Mouse (Mus musculus): Measurements from ENCODE around the gene Zfp981.
A peak's percentile ranks its signal among the peaks of the same experiment; 100 is the strongest.
"Not testable (repeated sequence)": the region's sequence is repeated elsewhere in the genome, so short reads cannot be mapped to it uniquely, and the experiment has no call there.

Zfp981 gene

DNA sequence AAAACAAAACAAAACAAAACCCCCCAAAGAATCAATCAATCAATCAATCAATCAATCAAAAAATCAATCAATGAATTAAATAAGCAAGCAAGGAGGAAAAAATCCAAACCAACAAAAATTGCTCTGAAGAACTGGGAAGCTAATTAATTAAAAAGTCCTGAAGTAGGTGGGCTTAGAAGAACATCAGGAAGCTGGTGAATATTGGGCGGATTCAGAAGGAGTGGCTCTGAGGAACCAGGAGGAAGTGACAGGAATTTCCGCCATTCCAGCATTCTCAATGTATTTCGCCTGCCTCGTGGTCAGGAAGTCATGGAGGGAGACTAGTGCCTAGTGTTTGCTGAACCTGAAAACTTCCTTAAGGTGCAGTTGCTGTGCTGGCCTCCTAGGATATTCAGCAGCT is at the start of gene Zfp981:
Zfp981 (plus strand) TSS at position 301 of the 400 bp plus-strand sequence.
- DNase-seq (ENCODE audit: low read depth, low spot score): not testable (repeated sequence)

DNA sequence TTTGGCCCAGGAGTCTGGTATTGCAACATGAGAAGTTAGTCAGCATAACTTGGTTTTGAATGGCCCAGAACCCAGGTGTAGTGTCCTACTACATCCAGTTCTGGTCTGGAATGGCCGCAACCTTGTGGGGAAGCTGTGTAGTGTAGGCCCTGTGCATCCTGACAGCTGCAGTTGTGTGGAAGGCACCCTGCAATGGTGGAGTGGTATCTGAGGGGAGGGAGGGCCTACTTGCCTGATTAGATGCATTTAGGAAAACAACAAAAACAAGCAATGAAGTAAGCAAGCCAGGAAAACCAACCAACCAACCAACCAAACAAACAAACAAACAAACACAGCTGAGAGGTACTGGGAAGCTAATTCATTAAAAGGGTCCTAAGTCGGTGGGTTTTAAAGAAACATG is 49.3 kb upstream of the Zfp981 start:
- DNase-seq (ENCODE audit: low read depth, low spot score): peak; percentile 28

DNA sequence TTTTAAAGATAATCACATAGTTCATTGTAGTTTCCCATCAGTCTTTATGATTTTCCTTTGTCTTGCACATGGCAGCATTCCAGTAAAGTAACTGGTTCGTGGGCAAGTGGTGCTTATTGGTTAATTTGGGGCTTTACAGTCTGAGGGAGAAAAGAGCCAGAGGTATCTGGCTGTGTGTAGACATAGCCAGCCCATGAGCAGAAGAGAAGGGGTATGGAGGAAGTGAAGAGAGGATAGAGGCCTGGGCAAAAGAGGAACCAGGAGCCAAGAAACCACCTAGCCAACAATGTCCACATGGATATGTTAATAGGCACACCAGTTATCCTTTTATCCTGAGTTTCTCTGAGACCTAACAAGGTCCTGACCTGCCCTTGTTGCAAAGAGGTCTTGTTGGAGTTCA is 47.7 kb upstream of the Zfp981 start:
- DNase-seq (ENCODE audit: low read depth, low spot score): peak; percentile 38

DNA sequence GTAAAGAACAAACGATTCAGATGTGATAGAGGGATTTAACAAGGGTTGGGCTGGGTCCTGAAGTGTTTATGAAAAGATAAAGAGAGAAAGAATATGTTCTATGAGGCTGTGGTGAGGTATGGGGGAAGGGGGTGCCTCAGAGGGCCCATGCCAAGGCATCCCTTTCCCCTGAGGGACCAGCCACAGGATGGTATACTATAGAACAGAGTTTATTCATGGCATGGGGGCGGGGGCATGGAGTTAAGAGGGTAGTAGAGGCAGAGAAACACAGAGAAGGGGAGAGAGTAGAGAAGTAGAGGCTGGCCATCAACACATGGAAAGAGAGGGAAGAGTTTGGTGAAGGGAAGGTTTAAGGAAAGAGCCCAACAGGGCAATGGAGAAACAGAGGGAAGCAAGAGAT is 46.9 kb upstream of the Zfp981 start:
- no peak for DNase-seq (ENCODE audit: low read depth, low spot score)

DNA sequence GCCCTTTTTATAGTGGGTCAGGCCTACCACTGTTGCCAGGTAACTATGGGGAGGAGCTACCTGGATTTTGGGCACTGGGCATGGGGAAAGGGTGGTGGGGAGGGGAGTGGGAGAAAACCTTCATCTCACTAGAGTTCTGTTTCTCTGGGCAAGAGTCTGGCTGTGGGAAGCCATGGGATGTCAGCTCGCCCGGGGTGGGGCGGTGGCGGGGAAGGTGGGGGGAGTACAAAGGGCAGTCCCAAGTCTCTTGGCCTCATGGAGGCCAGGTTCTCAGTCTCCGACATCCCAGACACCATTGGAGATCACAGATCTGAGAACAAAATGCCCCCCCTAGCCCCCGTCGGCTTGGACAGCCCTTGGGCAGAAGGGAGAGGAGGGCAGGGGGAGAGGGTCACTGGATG is 46.5 kb upstream of the Zfp981 start:
- peak; percentile 44 for DNase-seq (ENCODE audit: low read depth, low spot score)

DNA sequence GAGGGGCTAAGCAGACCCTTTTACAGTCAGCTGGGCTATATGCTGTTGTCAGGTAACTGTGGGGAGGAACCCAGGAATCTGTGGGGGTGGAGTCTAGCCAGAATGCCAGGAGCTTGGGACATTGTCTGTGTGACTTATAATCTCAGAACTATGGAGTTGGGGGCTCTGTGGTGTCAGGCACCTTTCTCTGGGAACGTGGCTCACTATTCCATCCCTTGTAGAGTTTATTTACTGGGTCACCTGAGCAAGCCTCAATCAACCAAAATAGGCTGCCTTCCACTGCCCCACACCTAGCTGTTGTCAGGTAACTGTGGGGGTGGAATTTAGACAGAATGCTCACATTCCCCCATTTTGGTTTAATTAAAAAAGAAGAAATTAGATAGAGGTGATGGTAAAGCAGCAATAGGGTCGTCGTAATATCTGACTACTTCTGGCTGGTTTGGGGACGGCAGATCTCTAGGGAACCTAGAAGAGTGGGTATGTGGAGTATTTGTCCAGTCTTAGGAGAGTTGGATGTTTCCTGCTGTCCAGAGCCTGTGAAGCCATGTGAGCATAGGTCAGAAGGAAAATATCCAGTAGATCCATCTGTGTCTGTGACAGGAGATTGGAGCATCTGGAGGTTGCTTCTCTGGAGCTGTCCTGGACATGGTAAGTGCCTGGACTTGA is 45.6 kb upstream of the Zfp981 start:
- DNase-seq (ENCODE audit: low read depth, low spot score): peak; percentile 30

DNA sequence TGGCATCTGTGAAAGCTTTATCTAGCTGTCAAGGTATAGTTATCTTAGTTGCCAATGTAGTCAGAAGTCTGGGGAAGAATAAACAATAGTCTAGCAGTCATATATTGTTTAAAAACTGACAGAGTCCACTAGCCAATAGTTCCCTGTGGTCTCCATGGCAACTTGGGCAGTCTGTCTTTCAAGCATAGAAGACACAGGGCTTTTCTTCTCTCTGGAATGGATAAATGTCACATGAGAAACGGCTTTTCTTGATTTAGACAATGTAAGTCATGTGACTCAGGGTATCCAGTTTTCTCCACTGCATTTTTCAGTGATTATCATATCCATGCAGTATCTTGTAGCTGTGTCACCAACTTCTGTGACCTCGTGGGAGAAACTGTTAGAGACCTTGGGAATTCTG is 44.7 kb upstream of the Zfp981 start:
- peak; percentile 26 for DNase-seq (ENCODE audit: low read depth, low spot score)

DNA sequence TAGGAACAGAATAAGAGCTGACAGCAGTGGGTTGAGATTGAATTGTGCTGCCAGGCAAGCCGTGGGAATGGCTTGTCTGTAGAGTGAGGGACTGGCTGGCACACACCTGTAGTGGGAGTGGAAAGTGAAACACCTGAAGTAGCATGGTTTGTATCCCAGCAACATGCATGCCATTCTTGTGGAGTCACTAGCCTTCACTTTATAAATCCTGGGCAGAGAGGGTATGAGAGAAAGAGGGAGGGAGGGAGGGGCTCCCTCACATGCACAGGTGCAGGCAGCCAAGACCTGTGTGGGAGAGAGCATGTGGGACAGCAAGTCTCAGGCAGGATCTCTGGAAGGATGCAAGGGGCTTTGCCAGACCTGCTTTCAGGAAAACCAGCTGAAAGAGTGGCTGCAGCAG is 44.1 kb upstream of the Zfp981 start:
- peak; percentile 49 for DNase-seq (ENCODE audit: low read depth, low spot score)

DNA sequence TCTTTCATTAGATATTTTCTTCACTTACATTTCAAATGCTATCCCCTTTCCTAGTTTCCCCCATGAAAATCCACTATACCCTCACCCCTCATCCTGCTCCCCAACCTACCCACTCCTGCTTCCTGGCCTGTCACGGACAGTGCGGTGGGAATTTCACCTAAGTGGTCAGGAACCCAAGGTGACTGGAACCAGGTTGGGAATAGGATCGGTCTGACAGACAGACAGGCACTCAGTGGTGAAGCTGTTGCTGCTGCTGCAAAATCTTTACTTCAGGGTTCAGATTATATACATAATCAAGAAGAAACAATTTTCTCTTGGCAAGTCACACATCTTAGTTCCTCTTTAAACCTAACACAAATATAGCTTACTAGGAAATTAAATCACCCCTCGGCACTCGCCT is 42.0 kb upstream of the Zfp981 start:
- DNase-seq (ENCODE audit: low read depth, low spot score): not testable (repeated sequence)

DNA sequence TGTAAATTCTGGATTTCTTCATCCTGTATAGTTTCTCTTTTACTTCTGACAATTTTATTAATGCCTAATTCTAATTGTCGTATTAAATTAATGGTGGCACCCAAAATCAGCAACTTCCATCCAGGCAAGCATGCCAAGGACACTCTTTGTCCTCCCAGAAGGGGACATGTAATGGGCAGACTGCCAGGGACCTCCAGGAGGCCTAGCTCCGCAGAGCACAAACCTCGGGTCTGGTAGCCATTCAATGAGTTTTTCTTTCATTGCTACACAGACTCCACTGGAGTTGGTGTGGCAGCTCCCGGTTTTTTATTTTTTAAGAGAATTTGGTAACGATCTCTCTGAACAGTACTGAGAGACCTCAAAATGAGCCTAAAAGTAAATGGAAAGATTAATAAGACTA is 41.1 kb upstream of the Zfp981 start:
- not testable (repeated sequence) for DNase-seq (ENCODE audit: low read depth, low spot score)

DNA sequence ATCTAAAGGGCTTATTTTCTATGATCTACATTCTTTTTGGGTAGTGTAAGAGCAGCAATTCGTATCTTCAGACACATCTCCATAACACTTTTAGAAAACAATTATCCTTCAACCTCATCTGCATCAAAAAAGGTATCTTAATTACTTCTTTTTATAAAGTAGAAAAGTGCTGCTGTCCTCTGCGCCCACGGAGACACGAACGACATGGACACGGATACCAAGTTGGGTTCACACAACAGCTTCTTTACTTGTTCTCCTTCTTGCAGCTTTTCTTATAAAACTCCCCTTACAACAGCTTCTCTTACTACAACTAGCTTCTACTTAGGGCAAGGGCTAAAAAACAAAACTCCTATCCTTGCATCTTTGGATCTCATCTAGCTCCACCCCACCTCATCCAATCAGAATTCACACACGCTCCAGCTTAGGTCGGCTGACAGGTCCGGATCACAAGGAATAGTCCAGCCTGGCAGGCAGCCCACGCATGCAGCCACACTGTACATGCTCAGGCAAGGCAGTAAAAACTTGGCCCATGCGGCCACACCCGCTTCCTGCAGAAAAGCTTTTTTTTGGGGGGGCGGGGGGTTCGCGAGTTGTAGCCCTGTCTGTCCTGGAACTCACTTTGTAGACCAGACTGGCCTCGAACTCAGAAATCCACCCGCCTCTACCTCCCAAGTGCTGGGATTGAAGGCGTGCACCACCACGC is 38.0 kb upstream of the Zfp981 start:
- DNase-seq (ENCODE audit: low read depth, low spot score): not testable (repeated sequence)

DNA sequence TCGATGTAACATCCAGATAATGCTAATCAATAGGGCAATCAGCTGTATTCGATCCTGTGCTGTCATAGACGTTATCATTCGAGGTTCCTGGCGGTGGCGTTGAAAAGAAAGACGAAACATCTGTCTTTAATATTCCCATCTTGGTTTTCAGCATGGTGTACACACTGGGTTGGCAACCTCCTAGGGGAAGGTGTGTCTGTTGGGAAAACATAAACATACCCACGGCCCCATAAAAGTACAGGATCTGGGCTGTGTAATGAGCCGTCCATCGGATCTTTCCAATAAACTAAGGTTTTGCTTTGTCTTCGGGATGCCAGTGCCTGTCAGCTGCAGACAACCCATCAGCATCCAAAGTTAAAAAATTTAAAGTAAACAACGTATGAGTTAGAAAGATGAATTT is 31.8 kb upstream of the Zfp981 start:
- DNase-seq (ENCODE audit: low read depth, low spot score): not testable (repeated sequence)

DNA sequence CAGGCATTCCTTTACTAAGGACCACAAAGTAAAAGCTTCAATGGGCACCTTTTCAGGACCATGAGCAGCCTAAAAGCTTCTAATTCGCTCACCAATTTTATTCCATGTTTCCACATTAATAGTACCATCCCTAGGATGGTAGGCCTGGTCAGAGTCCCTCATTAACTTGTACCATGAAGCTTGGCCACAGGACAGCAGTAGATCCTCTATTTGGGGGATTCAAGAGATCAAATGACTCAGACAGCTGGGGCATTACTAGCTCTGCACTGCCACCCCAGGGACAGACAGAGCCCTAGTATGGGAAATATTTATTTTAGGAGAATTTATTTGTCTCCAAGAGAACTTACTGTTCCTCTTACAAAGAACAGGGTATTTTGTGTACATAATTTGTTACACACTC is 27.6 kb upstream of the Zfp981 start:
- not testable (repeated sequence) for DNase-seq (ENCODE audit: low read depth, low spot score)

DNA sequence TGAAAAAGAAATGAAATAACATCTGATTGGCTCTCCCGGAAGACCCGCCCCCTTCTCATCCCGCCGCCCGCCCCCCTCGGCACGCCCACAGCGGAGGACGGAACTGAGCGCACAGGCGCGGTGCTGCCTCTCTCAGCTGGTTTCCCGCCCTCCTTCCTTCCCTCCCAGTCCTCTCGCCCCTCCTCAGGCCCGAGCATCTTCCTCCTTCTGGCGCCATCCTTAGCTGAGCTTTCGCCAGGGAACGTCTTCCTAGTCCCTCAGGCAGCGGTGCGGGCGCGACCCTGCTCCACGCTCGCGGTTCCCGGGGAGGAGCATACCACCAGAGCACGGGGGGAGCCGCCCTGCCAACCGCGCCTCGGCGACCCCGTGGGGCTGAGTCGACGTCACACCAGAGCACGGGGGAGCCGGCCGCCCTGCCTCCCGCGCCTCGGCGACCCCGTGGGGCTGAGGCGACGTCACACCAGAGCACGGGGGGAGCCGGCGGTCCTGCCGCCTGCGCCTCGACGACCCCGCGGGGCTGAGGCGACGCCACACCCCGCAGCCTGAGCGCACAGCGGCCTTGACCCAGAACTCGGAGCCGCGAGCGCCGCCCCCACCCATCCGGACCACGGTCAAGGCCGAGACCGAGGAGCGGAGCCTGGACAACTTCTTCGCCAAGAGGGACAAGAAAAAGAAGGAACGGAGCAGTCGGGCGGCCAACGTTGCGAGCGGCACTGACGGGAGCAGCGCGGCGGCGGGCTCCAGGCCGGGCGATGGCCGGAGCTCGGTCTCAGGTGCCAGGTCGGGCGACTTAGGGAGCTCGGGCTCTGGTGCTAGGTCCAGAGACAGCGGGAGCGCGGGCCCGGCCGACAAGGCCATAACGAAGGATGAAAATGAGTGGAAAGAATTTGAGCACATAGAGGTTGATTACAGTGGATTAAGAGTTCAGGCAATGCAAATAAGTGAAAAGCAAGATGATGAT is 26.8 kb upstream of the Zfp981 start:
- peak; percentile 38 for DNase-seq (ENCODE audit: low read depth, low spot score)

DNA sequence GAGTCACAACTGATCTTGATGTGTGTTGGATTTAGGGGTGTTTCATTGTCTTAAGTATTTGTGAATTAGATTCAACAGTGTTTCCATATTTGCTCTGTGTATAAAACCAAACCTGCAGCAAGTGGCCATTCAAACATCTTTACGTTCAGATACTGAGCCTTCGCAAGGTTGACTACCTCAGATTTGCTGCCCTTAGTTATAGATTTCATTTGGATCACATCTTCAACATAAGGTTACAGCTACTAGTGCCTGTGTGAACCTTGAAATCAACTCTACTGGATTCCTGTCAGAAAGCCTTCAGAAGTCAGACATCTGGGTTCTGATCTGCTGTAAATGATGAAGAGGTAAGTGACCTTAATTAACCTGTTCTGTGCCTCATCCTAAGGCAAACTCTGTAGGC is 25.6 kb upstream of the Zfp981 start:
- DNase-seq (ENCODE audit: low read depth, low spot score): not testable (repeated sequence)

DNA sequence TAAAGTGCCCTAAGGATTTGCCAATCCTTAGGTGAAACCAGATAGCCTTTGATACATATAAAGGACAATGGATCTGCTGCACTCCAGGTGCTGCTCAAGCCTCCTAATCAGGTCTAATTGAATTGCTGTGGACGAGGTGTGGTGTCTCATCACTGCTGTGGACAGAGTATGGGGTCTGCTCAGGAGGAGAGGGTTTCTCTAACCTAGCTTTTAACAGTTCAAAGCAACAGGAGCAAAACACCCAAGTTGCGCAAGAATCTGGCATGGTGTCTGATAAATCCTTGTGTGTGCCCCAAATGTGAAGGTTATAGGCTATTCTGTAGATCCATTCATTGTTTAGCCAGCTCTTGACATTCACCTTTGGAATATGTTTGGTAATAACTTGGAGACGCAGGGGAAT is 24.9 kb upstream of the Zfp981 start:
- DNase-seq (ENCODE audit: low read depth, low spot score): peak; percentile 21

DNA sequence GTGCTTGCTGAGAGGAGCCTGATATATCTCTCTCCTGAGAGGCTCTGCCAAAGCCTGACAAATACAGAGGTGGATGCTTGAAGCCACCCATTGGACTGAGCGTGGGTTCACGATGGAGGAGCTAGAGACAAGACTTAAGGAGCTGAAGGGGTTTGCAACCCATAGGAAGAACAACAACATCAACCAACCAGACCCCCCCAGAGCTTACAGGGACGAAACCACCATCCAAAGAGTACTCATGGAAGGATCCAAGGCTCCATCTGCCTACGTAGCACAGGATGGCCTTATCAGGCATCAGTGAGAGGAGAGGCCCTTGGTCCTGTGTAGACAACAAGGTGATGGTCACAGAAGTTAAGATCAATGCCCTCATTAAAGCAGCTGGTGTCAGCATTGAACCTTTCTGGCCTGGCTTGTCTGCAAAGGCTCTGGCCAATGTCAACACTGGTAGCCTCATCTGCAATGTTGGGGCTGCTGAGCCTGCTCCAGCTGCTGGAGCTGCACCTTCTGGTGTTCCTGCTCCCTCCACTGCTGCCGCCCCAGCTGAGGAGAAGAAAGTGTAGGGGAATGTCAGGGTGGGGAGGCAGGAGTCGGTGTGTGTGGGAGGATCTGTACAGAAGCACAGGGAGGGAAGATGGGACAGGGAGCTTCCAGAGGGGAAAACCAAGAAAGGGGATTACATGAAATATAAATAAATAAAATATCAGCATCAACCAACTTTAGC is 21.3 kb upstream of the Zfp981 start:
- peak; percentile 30 for DNase-seq (ENCODE audit: low read depth, low spot score)

DNA sequence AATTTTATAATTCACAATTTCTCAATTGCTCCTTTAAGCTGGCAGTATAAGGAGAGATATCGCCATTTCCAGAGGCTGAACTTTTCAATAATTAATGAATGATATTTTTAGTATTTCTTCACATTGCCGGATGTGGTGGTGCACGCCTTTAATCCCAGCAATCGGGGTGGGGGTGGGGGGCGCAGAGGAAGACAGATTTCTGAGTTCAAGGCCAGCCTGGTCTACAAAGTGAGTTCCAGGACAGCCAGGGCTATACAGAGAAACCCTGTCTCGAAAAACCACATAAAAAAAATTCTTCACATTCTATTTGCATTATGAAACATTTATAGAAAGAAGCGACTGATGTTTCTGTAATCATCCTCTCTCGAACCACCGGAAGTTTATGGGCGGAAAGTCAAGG is 19.3 kb upstream of the Zfp981 start:
- DNase-seq (ENCODE audit: low read depth, low spot score): not testable (repeated sequence)

DNA sequence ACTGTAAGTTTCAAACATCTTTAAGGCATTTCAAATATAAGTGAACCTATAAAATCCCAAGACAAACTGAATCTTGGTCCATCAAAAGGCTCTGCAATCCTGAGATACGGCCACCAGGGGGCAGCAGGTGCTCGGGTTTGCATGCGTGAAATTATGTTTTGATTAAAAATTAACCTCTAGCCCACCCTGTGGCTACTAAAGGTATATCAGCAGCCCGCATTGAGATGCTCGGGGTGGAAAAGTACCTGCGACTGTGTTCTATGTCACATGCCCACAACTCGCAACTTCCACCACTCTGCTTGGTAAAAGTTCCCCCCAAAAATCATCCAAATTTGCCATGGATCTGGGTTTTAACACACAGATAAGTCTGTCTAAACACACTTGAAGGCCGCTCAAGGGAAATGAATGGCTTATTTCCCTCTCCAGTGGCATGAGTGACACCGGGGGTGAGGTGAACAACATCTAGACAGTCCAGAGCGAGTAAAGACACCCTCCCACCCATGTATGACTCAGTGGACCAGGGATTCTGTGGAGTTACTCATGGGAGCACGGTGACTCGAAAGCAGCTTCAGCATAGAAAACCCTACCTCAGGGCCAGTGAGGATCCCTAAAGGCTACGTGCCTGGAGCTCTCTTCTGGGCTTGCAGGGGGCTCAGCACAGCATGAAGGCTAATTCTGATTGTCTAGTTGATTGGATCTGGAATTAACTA is 18.1 kb upstream of the Zfp981 start:
- DNase-seq (ENCODE audit: low read depth, low spot score): peak; percentile 69

DNA sequence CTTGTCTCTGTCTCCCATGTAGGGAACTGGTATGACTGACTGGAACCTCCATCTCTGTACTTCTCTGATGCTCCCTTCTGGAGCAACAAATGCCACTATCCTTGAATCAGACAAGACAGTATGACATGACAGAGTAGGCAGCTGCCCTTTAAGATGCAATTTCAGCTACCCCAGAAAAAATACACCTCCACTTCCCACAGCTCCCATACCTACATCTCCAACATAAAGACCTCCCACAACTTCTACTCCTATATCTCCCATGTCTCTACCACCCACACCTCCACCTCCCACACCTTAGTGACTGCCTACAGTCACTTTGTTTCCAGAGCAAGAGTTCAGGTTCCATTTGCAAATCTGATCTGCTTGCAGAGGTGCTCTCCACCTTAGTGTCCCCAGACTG is 17.2 kb upstream of the Zfp981 start:
- DNase-seq (ENCODE audit: low read depth, low spot score): peak; percentile 6
